Mouse (Mus musculus) left cerebral cortex, postnatal 4 days (tissue): Measurements from ENCODE around the gene Zfp354c. TPM values are rescaled to one million over a fixed set of nuclear protein-coding genes. Genes with fewer than 3 reads are reported as not detected.
A peak's percentile ranks its signal among the peaks of the same experiment; 100 is the strongest.

Source experiments
- DNase-seq: peaks from one replicate; pipeline ENCODE4 v3.0.0-alpha.2; 2022
- intact Hi-C: fragments of 180-260 bp; cut with DNase I; formaldehyde crosslinking; loops from one replicate; pipeline ENCODE4 v1.15.1; 2025
- total RNA-seq, 2 experiments: library from RNA; stranded (reverse); gene quantifications; 2 replicates each; pipeline ENCODE4 v1.2.3; 2021

The Zfp354c gene
- 10 to 100 TPM; 88.7 to 90.6 TPM for total RNA-seq

DNA sequence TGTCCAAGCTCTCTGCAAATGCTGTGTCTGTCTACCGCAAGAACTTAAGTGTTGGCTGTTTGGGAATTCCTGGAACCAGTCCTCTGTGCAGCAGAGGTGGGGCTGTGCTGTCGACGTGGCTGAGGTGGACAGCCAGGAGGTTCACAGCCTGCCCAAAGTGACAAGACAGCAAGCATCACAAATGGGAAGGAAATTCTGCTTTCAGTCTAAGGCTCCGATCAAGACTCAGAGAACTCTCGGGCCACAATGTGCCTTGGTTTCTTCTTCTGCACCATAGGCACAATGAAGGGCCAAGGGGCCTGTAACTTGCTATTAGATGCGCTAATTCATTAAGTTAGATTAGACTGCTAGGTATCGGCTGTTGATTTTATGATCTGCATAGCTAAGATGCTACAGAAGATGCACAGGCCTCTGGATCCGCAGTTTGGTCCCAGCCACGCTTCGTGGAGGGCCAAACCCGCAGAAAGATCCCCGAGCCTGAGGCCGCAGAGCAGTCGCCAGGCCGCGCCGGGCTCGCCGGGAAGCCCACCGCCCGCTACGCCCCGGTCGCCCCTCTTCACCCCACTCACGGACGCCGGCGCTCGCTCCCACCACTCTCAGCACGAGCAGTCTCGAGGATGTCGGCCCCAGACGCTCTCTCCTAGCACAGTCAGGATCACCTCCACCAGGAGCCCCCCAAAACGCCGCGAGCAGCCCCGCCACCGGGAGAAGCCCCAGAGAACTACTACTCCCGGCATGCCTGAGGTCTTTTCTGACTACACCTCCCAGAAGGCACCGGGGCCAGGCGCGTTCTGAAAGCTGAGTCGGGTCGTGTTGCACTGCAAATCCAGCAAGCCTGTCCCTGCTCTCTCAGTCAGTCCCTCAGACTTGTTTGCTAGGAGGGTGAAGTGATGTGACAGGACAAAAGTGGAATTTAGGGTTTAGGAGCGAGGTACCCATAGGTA is at the start of gene Zfp354c:
Zfp354c (minus strand) TSS at position 715 of the 944 bp plus-strand sequence.
- intact Hi-C loops, result no loop called here
- peak; percentile 90 for DNase-seq

DNA sequence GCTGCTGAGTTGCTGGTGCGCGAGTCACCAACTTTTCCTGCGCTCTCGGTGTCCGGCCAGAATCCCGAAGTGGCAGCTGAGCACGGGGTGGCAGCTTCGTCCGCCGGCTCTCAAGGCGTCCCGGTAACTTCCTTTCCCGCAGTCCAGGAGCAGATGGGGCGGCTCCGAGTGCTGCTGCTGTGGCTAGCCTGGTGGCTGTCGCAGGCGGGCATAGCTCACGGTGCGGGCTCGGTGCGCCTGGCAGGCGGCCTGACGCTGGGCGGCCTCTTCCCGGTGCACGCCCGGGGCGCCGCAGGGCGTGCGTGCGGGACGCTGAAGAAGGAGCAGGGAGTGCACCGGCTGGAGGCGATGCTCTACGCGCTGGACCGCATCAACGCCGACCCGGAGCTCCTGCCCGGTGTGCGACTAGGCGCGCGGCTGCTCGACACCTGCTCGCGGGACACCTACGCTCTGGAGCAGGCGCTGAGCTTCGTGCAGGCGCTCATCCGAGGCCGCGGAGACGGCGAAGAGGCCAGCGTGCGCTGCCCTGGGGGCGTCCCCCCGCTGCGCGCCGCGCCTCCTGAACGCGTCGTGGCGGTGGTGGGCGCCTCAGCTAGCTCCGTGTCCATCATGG is 23.6 kb upstream of the Zfp354c start:
- no peak for DNase-seq
- intact Hi-C loops, result no loop called here

DNA sequence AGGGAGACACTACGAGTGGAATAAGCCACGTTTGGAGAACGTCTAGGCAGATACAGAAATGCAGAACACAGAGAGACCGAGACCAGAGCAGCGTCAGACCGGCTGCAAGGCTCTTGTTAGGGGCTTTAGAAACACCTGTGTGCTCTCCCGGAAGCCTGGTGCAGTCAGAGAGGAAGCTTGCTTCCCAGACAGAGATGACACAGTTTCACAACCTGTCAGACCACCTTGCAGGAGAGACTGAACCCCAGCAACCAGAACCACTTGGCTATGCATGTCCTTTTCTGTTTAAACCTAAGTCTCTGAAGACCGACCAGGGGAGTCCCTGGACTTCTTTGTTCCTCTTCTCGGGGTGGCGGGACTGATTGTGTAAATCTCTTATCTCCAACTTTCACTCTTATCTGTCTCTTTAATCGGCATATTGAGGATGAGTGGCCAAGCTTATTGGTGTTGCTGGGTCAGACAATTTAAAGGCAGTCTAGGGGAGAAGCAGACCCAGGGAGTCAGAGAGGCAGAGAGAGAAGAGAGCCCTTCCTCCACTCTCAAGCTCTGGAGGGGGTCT is 22.7 kb upstream of the Zfp354c start, which contains the start of gene Grm6:
Grm6 (plus strand) TSS at position 509 of the 559 bp plus-strand sequence.
- intact Hi-C loops, result no loop called here
- no peak for DNase-seq

DNA sequence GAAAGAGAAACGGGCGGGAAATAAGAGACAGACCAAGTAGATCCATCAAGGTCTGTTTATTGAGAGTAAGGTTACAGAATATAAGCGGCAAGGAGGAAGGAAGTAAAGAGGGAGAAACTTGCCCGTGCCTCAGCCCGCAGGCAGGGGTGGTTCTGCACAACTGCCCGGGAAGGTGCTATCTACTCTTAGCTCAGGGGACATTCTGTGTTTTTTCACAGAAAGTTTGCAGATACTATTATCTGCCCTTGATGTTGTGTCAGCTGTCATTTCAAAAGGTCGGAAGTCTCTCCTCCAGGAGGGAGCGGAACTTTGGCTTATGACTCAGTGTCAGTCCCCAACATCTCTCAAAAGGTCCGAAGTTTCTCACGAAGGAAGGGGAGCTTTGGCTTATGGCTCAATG is 21.8 kb upstream of the Zfp354c start:
- intact Hi-C loops, result no loop called here
- DNase-seq, result no peak

DNA sequence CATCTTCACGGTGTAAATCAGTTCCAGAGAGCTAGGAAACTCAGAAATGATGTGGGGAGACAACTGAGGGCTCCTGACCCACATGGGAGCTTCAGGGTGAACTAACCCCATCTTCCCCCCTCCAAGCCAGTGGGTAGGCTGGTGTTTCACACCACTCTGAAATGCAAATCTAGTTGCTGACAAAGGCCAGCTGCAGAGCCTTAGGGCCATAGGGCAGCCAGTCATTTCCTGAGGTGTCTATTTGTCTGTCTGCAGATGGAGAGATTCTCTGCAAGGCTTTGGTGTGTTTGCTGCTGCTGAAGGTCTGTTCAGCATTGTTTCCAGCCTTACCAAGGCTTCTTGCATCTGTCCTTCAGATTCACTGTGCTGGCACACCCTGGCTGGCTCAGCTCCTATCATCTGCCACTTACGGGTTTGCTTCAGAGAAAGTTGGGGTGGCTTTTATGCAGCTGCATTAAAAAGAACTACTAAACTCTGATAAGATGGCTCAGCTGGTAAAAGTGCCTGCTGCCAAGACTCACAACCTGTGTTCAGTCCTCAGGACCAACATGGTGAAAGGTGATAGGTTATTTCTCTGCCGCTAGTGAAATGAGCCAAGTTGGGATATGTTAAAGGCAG is 21.1 kb upstream of the Zfp354c start:
- intact Hi-C loops, result no loop called here
- DNase-seq, result no peak

DNA sequence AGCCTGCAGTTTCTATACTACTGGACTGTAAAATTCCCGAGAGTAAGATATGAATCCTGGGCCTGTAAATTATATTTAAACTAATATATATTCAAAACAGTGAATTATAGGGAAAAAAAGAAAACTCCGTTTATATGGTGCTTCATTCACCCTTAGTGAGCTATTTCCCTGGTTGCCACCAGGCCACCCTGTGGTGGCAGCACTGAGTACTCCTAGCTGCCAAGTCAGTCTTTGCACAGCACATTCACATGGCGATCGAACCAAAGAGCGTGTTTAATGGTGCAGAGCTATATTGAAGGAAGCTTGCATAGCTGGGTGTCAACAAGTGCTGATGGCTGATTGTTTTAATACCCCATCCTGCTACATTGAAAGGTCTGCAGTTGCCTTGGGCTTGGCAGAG is 19.5 kb upstream of the Zfp354c start:
- no peak for DNase-seq
- intact Hi-C loops, result no loop called here

DNA sequence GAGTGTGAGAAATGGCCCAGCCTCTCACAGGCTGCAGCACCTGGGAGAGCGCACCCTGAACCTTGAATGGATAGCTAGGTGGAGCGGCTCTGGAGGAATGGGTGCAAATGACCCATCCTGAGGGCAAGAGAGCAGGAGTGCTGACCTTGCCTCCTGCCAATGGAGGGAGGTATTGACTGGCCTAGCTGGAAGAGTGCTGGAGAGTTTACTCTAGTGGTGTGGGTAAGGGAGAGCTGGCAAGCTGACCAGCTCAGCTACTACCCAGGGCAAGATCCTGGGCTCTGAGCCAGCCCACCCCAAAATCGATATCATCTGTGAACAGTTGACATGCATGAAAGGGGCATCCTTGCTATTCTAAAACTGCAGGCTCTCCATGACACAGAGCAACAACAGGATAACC is 18.4 kb upstream of the Zfp354c start:
- intact Hi-C loops, result no loop called here
- no peak for DNase-seq

DNA sequence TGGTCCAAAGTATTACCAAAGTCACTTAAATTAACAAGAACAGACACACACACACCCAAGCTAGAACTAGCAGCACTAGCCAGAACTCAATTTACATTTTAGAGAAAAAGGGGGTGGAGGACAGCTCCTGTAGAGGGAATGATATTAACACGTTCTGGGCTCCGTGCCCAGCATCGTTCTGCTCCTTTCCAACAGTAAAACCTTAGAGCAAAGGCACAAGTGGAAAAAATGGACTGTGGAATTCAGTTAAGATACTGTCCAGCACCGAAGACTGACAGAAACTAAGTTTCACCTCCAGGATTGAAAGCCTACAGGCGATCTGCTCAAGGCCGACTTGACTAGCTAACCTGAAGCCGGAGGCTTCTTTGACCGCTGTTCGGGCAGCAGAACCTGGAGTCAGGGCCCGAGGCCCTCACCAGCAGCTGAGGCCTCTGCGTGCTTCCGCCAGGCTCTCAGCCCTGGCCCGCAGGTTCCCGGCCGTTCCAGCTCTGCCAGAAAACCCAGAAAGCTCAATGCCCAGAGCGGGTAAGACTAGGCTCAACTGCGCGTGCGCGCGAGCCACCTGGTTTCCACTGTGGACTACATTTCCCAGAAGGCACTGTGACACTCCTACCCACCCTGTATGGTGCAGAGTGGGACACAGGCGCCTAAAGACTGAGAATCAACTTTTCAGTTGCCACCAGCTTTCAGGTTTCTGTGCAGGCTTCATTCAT is 13.7 kb upstream of the Zfp354c start, which contains the start of gene Zfp879:
Zfp879 (minus strand) TSS at position 530 of the 713 bp plus-strand sequence.
- peak; percentile 94 for DNase-seq
- intact Hi-C loops, result no loop called here

DNA sequence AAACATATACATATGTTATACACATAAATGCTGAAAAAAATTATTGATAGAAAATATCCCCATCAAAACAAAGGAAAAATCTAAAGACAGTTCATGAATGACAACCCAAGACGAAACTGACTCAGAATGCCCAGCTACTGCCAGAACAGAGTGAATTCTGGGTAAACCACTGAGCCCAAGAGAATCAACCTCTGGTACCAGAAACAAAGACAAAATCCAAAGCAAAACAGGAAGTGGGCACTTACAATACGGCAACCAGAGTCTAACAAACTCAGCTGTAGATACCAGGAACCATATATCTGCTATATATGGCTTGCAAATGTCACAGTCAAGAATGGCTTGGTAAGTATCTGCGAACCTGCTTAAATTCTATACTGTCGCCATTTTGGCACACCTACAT is 8.2 kb upstream of the Zfp354c start:
- intact Hi-C loops, result no loop called here
- DNase-seq, result no peak

DNA sequence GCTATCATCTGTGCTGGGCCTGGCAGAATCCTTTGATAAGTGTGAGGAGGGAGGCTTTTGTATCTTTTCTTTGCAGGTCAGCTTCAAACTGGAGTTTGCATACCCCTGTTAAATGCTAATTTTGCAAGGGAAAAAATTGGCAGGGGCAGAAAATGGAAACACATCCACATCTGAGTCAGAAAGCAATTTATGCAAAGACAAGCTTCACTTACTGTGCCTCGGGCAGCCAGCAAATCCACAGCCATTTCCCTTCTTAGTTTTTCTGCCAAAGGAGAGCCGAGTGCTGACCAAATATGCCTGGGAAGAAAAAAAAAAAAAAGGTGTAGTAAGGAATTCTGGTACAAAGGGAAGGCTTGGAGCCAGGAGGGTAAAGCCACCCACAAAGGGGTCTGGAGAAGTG is 1.3 kb downstream of the Zfp354c start:
- no peak for DNase-seq
- intact Hi-C loops, result no loop called here

DNA sequence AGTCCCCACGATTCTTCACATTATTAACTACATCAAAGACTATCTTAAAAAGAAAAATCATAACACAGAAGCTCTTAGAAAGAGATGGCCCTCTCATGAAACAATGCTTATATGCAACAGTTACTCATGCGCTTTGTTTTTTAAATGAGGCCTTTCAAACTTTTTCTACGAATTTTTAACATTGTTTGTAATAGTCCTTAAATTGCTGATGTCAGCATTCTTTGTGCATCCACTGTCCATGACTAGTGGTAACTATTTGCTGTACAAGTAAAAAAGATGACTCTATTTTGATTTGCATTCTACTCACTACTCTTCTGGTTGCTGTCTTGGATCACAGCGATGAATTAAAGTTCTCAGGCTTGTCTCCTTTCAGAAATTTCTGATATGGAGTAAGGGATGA is 13.3 kb downstream of the Zfp354c start:
- no peak for DNase-seq
- intact Hi-C loops, result no loop called here

DNA sequence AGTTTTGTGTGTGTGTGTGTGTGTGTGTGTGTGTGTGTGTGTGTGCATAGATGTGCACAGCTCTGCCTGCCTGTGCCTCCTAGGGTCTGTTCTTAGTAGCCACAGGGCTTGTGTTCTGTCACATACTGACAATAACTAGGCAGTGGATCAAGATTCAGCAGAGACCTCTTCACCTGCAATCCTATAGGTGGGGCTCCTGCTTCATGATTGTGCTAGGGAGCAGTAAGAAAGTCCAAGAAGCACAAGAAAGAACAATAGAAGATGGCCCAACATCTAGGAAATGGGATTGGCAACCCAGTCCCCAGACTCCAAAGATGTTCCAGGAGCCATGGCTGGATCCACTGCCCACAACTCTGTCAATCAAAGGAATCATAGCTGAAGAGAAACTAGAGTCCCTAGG is 28.7 kb downstream of the Zfp354c start:
- intact Hi-C loops, result no loop called here
- no peak for DNase-seq

DNA sequence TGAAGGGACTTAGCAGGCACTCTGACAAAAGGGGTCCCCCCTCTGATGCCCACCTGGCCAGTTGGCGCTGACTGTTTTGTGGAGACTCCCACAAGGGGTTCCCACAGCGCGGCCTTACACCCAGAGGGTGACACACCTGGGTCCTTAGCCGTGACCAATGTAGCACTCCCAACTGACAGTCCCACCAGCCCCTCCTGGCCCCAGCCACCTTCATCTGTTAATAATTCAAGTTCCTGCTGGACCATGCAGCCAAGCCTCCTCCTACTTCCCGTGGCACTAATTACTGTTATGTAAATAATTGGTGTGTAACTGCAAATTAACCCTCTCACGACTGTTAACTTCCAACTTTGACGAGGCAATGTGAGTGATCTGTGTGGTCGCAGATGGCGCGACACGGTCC is 29.9 kb downstream of the Zfp354c start:
- intact Hi-C loops, result no loop called here
- DNase-seq, result peak; percentile 10

DNA sequence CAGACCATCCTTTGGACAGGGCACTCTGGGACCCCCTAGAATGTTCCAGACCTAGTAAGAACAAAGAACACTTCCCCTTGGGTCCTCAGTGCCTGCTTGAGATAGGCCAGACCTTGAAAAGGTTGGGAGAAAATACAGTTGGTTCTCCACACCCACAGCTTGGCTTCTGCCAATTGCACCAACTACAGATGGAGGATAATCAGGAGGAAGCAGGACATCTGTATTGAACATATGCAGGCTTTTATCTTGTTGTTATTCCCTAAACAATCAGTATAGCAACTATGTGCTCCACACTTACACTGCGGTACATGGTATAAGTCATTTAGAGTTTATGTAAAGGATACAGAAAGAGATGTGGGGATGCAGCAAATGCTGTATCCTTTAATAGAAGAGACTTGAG is 56.5 kb downstream of the Zfp354c start:
- no peak for DNase-seq
- intact Hi-C loops, result no loop called here

DNA sequence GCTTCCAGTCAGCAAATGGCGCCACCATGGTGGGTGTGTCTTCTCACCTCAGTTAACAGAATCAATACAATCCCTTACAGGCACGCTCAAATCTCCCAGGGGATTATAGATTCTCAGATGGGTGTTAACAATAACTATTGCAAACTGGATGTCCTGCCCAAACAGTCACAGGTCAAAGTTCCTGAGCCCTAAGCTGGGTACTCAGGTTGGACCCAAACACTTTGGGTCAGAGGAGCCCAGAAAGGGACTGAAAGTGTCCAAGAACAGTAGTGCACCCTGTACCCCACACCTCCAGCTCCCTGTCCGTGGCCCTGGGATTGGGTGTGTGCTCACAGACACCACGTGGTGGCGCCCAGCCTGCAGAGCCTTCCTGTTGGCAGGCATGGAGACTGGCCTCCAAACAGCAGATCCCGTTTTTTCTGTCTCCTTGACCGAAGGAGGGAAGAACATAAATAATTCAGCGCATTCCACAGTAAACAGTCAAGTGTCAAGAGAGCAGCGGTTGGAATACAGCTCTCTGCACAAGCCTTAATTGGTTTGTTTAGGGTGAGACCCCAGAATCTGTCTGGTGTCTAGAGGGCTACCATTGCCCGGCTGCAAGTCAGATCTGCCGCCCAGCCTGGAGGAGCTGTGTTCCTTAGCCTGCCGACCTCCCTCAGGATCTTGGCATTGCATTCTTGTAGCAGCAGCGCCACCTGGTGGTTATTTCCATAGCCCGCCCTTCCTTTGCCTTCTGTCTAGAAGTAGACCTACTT is 58.4 kb downstream of the Zfp354c start:
- intact Hi-C loops, result loop anchor here (5.0 kb wide), 3 partner anchors 167 to 327 kb away; partner anchors contain the start of gene Adamts2
- peak; percentile 92 for DNase-seq

DNA sequence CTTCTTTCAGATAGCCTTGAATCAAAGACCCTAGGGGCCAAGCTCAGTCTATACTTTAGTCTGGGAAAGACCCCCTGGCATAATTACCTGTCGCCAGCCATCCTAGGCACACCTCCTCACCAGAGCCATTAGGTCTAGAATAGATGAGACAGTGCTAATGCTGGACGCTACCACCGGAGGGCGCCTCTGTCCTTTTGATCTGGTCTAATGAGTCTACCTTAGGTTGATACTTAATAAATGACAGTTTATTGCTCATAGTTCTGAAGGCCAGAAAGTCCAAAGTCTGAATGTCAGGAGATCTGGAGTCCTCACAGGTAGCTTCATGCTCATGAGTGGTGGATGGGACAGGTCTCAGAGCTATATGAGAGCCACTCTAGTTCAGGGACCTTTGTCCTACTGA is 60.5 kb downstream of the Zfp354c start:
- intact Hi-C loops, result loop anchor here (5.0 kb wide), 3 partner anchors 165 to 325 kb away; partner anchors contain the start of gene Adamts2
- DNase-seq, result peak; percentile 59

DNA sequence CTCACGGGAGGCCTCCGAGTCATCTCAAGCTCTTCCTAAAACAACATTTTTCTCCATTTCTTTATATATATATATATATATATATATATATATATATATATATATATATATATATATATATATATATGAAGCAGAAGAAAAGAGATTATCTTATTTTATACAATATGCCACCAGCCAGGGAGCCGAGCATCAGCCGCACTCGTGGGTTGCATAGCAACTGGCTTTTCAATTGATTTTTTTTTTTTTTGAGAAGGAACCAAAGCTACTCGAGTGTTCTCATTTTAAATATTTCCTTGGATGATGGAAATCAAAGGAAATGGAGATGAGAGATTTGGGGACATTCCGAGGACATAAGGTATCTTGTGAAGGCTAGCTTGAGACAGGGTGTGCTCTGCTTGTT is 61.1 kb downstream of the Zfp354c start:
- DNase-seq, result no peak
- intact Hi-C loops, result loop anchor here (5.0 kb wide), 3 partner anchors 164 to 324 kb away; partner anchors contain the start of gene Adamts2
